Mouse (Mus musculus) induced T-regulatory cell, adult 2 months (primary cell): ENCODE data around the gene Cacng3.

Source experiments
- DNase-seq: peaks from one replicate; pipeline ENCODE4 v3.0.0-alpha.2; 2012; ENCODE audit warnings: low read depth

Cacng3 gene

DNA sequence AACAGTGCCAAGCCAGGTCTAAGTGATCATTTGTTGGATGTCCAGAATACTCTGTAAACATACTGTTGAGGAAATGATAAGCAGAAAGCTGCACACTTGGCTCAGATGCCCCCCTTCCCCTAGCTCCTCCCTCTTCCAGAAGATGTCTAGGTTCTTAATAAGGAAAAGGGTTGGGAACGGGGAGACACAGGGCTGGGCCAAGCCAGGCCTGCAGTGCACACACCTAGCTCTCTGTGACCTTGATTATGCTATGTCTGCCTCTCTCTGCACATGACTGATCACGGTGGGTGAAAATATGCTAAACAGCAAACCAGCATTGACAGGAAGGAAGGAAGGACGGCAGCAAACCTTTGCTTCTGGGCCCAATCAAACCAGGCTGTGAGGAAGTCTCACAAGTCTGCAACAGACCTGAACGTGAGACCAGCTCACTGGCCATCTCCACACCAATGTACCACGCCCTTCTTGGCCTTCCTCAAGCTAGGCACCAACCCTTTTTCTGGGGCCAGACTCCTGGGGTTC lies 53.1 kb downstream of the Cacng3 start:
- no peak for DNase-seq

DNA sequence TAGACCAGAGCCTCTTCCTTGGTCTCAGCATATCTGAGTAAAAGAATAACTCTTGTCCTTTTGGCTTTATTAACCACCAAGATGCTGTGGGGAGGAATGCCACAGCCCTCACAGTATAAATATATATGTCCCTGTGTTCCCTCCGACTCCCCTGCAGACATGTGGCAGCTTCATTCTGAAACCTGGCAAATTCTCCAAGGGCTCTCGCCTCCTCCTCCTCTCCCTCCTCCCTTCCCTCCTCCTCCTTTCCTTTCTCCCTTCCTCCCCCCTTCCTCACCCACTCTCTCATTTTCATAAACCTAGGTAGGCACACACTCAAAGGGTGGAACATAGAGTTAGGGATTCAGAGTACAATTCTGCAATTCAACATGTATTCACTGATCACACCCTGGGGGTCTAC lies 56.1 kb downstream of the Cacng3 start:
- no peak for DNase-seq

DNA sequence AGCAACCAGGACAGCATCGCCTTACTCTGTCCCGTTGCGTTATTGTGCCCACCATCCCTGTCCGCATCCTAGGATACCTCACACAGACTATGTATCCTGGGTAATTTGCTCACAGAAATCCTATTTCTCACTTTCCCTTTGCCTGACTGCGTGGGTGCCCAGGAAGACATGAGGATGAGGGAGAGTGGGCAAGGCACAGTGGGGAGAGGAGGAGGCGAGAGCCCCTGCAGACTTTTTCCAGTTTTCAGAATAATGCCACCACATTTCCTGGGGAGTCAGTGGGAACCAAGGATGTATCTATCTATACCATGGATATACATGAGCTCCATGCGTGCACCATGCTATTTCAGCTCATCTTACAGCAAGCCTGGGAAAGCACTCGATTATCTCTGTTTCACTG lies 57.9 kb downstream of the Cacng3 start:
- DNase-seq: no peak

DNA sequence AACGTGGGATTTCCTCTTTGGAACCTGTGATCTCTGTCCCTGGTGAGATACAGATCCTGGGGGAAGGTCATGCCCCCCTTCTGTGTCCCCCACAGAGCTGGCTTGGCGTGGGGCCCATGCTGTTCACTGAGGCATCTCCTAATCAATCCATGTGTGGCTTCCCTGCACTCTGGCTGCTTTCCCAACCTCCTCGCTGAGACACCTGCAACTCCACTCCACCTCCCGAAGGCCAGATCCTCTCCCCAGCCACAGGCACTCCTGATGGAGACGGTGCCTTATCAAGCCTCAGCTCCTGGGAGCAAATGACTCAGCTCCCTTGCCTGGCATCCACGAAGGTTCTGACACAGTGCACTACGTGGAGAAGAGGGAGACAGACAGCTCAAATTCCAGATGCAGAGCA lies 58.6 kb downstream of the Cacng3 start:
- no peak for DNase-seq

DNA sequence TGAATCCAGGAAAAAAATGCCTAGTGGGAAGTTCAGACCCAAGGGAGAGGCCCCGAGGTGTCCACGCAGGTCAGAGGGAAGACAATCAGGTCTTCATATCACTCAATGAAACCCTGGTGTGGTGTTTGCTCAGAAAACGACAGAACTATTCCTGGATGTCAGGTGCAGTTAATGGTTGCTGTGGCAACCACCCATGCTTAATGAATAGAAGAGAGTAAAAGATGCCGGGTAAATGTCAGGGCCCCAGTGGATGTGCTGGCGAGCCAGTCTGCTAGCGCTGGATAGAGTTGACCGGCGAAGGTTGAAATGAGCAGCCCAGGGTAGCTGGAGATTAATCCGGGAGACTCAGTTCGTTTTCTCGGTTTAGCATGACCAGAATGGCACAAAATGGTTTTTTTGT lies 65.0 kb downstream of the Cacng3 start:
- DNase-seq: no peak

DNA sequence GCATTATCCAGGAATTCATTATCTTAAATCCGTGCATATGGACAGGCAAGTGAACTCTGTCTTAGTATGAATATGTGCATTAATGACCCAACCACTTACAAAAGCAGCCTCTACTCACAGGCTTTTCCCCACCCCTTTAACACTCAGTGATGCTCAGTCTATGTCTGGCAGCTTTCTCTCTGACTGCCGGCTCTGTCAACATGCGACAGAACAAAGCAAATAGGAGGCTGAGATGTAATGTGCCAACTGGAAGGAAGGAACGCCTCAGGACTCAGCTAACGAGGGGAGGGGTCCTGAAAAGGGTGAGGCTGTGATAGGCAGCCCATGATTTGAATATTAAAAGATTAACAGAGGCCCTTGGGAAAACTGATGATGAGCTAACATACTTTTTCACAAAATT lies 68.2 kb downstream of the Cacng3 start:
- no peak for DNase-seq

DNA sequence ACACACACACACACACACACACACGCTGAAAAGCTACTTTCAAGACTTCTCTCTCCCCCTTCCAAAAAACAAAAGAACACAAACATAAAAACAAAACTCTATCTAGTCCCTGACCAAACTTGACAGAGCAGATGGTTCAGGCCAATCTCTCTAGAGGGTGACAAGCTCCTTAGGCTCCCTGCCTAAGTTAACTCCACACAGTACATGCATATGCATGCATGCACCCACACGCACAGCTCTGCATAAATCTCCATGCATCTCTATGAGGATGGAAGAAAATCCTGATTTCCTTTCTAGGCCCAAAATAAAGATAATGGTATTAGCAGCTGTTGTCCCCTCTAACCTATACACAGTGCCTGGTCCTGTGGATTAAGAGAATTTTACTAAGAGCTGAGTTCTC lies 70.4 kb downstream of the Cacng3 start:
- DNase-seq: no peak

DNA sequence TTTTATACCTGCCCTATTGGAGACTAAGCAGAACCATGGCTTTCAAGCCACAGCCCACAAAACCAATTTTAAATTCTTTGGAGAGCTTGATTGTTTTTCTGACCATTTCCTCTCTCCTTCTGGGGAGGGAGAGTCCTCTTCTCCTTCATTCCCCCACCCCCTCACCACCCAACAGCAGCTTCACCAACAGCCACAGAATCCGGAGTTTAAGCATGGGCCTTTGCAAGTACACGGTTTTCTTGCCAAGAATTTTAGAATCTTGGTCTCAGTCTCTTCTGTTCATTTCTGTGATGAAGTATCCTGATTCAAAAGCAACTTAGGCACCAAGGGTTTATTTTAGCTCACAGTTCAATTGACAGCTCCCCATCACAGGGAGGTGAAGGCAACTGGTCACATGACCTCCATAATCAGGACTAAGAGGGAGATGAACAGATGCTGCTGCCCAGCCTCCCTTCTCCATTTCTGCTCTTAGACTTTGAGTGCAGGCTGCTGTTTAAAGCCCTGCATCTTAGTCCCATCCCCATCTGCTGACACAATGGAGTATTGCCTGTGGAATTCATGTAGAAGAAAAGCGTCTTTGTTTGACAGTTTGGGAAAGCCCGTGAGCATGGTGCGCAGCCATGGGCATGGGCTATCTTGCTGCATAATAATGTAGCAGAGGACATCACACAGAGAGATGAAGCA lies 85.8 kb downstream of the Cacng3 start:
- DNase-seq: no peak

DNA sequence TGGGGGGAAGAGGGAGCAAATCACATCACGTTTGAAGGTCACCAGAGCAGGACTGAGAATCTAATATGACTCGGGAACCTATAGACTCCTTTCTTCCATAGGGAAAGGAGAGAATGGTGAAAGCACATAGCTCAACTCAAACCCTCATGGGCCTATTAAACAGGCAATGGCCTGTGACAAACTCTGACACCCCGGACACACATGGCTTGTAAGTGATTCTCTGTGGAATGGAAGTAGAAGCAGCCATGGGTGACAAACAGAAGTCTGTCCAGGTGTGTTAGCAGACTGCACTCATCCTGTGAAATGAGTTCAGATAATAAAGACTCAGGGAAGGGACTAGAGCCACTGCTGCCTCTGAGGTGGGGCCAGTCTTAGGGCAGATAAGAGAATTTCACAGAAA lies 88.4 kb downstream of the Cacng3 start:
- no peak for DNase-seq

DNA sequence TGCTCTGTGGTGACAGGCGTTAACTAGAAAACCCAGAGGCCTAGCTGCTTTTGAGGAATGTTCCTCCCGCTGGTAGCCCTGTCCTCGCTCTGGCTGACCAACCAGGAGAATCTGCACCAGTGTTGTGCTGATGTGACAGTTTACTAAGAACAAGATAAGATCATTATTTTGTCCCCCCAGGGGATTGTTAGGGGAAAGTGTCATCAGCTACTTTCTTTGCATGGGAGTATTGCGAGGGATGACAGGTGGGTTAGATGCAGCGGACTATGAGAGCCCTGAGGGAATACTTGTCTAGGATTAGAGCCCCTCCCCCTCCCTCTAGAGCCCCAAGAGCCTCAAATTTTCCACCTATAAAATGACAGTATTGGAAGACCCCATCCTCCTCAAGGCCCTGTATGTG lies 94.2 kb downstream of the Cacng3 start:
- no peak for DNase-seq

DNA sequence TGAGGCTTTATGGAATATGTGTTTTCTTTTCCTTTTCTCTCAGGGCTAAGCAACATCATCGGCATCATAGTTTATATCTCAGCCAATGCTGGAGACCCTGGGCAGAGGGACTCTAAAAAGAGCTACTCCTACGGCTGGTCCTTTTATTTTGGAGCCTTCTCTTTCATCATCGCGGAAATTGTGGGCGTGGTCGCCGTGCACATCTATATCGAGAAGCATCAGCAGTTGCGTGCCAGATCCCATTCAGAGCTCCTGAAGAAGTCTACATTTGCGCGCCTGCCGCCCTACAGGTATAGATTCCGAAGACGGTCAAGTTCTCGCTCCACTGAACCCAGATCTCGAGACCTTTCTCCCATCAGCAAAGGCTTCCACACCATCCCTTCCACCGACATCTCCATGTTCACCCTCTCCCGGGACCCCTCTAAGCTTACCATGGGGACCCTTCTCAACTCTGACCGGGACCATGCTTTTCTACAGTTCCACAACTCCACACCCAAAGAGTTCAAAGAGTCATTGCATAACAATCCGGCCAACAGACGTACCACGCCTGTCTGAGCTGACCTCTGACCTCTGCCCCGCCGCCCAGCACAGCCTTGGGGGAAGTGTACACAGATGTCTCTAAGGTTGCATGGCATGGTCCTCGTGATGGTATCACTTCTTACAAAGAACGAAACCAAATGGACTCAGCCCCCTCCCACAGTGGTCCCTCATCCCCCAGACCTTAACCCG lies 98.2 kb downstream of the Cacng3 start:
- no peak for DNase-seq

DNA sequence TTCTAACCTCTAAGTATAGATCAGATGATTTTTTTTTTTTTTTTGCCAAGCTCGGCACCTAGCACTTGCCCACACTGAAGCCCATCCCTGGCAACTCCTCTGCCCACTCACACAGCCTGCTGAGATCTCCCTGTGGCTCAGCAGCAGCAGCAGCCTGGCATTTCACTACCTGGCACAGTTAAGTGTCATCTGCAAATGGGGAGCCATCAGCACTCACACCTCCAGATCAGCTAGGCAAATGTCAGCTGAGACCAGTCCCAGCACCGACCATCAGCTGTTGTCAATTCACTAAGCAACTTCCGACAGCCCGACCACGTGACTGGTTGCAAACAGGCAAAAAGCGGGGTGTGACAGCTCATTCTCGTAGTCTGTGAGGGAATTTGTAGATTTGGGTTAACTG lies 109.3 kb downstream of the Cacng3 start:
- DNase-seq: no peak

DNA sequence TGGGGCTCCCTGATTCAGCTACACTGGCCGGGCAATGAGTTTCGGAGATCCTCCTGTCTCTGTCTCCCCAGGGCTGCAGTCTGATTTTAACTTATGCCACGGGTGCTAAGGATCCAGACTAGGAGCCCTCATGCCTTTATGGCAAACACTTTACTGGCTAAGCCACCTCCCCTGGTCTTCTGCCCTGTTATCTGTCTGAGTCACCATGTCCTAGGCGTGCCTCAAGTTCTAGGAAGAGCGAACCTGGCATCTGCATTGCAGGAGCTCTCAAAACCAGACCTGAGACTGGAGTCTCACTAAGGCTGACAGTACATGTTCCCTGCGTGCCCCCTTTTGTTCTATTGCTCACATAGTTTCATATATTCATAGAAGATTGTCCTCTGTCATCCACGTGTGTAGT lies 119.6 kb downstream of the Cacng3 start:
- no peak for DNase-seq

DNA sequence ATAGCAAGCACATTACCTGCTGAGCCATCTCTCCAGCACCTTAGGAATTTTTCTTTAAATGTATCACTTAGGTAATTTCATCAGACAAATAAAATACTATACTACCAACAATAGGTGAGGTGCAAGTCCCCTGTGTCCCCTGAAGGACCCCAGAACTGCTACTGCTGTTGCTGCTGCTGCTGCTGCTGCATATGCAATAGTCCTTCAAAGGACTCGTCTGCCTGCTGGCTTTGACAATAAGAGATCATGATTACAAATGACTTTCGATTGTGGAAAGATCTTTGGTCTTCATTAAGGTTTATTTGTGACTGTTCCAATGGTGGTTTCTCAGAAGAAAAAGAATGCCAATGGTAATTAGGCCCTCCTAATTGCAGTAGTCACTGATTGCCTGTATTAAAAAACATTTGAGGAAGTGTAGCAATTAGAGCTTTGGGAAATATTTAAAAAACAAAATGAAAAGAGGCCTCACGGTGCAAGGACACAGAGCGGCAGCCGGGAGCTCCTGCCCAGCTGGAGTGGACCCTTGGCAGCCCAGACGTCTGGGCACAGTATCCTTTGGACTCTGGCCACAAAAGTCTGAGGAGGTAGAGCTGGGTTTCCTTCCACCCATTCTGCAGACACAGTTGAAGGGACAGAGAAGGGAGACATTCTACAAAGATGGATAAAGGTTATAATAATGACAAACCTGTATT lies 123.5 kb downstream of the Cacng3 start:
- no peak for DNase-seq

DNA sequence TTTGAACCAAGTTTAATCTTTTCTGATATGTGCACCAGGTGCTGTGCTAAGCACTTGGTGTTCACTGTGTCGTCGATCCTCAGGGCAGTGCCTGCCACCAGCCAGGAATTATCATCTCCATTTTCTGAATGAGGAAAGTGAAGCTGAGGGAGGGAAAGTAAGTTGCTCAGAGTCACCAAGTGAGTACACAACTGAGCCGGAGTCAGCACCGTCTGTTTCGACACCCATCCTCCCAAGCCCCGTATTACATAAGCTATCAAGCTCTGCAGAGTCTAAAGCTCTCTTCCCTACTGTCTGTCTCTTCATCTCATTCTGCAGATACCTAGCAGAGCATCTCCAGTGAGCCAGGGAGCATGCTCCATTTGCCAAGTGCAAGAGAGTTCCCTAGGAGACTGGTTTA lies 124.8 kb downstream of the Cacng3 start:
- DNase-seq: no peak

DNA sequence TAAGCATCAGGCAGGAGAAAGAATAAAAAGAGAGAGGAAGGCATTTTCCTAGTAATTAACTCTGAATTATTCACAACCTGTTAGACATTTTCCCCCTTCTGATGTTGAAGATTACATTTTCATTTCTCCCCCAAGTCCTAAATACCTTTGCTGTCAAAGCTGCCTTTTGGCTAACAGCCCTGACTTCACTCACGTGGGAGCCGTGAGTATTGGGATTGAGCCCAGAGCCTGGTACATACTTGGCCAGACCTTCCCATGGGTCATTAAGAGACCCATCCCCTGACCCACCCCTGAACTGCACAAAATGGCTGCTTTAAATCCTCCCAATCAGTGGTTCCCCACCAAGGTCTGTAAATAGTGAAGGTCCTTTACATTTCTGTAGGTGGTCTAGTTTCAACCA lies 130.5 kb downstream of the Cacng3 start:
- no peak for DNase-seq

DNA sequence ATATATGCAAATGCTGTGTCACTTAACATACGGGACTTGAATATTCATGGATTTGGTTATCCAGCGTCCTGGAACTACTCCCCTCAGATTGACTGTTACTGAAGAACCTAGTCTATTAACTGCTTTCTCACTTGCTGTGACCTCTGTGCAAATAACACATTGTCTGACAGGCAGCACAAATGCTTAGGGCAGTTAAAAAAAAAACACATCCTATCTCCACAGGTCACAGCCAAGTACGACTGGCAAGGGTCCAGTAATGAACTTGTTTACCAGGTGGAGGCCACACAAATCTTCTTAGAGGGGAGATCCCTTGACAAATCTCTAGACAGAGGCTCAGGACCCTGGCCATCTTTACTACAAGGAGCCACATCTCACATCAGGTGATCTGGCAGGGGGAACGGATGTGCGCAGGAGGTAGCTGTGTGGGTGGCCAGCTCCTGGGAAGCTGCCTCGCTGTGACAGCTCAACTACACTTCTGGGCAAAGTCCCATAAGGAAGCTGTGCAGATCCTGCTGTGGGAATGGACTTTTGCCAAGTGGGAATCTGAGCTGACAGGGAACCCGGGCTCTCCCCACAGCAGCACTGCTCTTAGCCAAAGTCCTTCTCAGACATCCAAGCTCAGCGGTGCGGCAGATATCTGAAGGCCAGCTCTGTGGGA lies 133.7 kb downstream of the Cacng3 start:
- DNase-seq: no peak

DNA sequence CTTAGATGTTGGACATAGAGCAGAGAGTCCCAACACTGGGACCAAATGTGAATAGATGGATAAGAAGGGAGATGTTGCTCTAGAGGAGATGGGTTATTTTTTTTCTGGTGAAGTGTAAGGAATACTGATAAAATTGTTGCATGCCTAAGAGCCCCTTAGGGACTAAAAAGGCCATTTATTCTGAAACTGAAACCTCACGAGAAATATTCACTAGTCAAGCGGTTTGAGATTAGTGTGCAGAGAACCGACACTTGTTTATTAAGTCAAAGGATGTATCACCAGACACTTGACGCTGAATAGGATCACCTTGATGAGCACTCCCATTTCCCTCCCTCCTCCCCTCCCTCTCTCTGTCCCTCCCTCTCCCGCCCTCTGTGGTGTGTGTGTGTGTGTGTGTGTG lies 136.2 kb downstream of the Cacng3 start:
- no peak for DNase-seq

DNA sequence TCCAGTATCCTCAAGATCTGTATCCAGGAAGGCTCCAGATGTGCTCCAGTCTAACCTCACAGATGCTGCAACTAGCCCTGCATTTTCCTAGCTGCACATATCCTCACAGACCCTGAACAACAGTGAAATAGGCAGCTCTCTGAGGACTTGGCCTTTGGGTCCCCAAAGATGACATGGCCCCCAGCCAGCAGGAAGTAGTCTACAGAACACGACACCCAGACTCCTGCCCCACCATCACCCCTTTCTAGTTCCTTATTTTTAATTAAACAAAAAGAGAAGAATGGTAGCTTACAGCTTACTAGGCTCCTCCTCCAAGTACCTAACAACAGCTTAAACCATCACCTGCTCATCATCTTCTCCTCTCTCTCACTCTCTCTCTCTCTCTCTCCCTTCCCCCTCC lies 143.4 kb downstream of the Cacng3 start:
- no peak for DNase-seq

DNA sequence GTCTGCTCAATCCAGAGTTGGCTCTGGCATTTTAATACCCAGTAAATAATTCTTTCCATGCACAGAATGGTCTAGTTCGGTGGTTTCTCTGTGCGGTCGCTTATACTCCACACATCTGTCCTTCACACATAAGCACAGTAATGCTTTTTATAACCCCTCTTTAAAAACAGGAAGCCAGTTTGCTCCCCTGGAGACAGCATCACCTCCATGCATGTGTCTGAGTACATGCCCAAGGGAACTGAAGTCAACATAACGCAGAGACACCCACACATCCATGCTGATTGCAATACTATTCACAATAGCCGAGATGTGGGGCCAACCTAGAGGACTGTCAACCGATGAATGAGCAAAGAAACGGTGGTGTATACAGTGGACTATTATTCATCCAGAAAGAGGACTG lies 147.3 kb downstream of the Cacng3 start:
- DNase-seq: no peak
